Mouse (Mus musculus): Measurements from ENCODE around the gene Tmx2. TPM values are rescaled to one million over a fixed set of nuclear protein-coding genes. Genes with fewer than 3 reads are reported as not detected.
"Not testable (repeated sequence)": the region's sequence is repeated elsewhere in the genome, so short reads cannot be mapped to it uniquely, and the experiment has no call there.

Tmx2 gene
- total RNA-seq, 2 experiments from 2014 or later: 46.6 to 48.5 TPM

GRCm38 (mm10) chr2:84690050-84690449 lies 11.1 kb upstream of the Tmx2 start:
- no peak for DNase-seq (ENCODE audit: low spot score in 2 of 2)

DNA sequence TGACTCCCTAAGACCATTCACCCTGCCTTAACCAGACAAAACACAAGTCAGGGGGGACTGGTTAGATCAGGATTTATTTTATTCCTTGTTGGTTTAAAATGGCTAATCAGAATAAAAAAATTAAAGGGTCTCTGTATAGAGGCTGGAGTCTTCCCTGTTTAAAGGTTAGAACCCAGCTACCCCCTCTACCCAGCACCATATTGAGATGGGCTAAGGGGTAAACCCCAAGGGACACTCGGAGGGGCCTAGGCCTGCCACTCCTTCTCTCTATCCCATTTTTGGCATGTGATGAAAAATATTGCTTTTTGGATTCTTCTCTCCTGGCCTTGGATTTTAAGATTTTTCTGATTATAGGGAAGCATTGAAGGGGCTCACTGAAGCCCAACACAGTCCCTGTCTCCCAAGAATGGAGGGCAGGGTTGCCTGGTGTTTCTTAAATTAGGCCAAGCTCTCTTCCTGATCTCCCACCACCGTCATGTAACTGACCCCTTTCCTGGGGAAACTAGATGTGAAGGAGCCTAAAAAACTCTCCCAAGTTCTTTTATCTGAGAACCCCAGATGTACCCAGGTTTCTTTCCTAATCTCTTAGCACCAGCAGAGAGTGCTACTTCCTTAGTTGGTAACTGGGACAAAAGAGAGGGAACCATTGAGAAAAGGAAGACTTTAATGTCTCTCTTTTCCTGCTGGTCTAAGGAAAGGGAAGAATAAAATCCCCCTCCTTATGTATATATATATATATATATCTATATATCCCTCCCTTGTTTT lies 9.3 kb upstream of the Tmx2 start:
- DNase-seq (ENCODE audit: low spot score in 2 of 2): no peak

DNA sequence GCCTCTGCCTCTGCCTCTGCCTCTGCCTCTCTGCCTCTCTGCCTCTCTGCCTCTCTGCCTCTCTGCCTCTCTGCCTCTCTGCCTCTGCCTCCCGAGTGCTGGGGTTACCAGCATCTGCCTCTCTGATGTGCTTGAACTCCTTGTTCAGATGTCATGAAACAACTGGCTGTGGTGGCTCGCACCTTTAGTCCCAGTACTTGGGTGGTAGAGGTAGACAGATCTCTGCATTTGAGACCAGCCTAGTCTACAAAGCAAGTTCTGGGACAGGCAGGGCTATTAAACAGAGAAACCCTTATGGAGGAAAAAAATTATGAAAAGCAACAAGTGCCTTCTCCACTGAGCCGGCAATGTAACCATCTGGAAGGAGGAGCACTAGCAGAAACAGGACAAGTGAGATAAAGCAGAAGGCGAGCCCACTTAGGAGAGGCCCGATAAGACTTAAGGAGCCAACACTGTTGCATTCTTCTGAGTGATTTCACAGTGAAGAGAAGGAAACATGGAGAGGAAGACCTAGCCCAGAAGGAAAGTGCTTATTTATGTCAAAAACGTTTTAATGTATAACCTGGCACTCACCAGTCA lies 3.8 kb upstream of the Tmx2 start:
- DNase-seq (ENCODE audit: low spot score in 2 of 2): no peak

GRCm38 (mm10) chr2:84677968-84678880 lies 716 bp downstream of the Tmx2 start, which contains the start of the genes Gm28635 and Med19:
Gene Gm28635, minus strand, starts transcription at chr2:84678041.
Gene Med19, plus strand, starts transcription at chr2:84678402.
- DNase-seq (ENCODE audit: low spot score in 2 of 2): peak; percentile 63 to 88

DNA sequence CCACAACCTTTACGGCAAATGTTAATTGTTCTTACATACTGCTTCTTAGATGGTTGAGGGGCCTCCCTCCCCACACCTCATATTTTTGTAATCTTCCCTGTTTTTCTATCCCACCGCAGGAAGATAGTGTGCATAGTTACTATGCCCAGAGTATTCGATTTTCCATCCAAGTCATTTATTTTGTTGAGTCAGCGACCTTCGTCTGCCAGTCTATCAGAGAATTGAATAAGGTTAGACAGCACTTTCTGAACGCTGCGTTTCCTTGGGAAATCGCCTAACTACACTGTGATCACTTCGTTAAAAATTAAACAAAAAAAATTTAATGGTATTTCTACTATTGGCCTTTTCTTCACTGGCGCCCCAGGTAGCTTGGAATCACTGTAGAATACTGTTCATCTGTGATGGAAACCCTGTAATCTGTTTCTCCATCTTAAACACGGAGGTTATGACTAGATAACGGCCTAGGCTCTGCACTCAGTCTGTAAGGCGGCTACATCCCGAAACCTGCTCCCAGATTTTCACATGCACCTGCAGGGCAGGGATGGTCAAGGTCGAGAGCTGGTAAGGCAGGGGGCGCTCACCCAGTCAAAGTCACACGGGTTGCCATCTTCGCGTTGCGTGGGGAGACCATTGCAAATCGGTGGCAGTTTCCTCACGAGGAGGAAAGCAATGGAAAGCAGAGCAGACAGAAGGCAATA lies 1.5 kb downstream of the Tmx2 start:
- DNase-seq (ENCODE audit: low spot score in 2 of 2): no peak

- DNase-seq (ENCODE audit: low spot score in 2 of 2): not testable (repeated sequence)
Measured at GRCm38 (mm10) chr2:84671535-84671934, 7.4 kb downstream of the Tmx2 start.

- peak; percentile 72 to 84 for DNase-seq (ENCODE audit: low spot score in 2 of 2)
Measured at GRCm38 (mm10) chr2:84670569-84670933, 8.4 kb downstream of the Tmx2 start, which contains the start of gene Selenoh. Gene Selenoh, minus strand, starts transcription at chr2:84670770.

GRCm38 (mm10) chr2:84669828-84670568 lies 8.9 kb downstream of the Tmx2 start:
- peak in 1 of 2 experiments; percentile 33 for DNase-seq (ENCODE audit: low spot score in 2 of 2)

DNA sequence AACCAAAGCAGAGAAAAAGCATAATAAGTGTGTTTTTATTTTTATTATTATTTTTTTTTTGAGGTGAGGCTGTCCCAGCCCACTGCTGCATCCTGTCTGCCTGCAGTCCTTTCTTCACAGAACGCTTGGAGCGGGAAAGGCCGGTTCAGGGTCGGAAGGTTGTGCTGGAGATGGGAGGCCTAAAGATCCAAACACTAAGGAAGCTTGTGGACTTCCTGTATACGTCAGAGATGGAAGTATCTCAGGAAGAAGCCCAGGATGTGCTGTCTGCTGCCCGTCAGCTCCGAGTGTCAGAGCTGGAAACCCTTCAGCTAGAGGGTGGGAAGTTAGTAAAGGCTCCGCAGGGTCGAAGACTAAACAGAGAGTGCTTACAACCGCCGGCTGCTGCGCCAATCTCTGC lies 12.9 kb downstream of the Tmx2 start:
- no peak for DNase-seq (ENCODE audit: low spot score in 2 of 2)

DNA sequence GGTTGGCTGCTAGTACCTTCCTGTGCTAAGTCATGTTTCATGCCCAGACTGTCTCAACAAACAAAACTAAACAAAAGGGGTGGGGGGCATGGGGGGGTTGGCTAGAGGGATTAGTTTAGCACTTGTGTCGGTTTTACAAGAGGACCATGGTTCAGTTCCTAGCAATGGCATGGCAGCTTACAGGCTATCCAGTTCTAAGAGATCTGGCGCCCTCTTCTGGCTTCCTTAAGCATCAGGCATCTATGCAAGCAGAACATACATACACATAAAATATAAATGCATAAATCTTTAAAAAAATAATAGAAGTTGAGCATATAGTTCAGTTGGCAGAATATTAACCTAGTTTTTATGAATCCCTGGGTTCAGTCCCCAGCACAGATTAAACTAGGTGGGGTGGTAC lies 16.1 kb downstream of the Tmx2 start:
- peak in 1 of 2 experiments; percentile 25 for DNase-seq (ENCODE audit: low spot score in 2 of 2)

- DNase-seq (ENCODE audit: low spot score in 2 of 2): no peak
Measured at GRCm38 (mm10) chr2:84660253-84660652, 18.7 kb downstream of the Tmx2 start.

- no peak for DNase-seq (ENCODE audit: low spot score in 2 of 2)
Measured at GRCm38 (mm10) chr2:84658806-84659205, 20.1 kb downstream of the Tmx2 start, which contains the start of gene Btbd18. Gene Btbd18, plus strand, starts transcription at chr2:84659079.

DNA sequence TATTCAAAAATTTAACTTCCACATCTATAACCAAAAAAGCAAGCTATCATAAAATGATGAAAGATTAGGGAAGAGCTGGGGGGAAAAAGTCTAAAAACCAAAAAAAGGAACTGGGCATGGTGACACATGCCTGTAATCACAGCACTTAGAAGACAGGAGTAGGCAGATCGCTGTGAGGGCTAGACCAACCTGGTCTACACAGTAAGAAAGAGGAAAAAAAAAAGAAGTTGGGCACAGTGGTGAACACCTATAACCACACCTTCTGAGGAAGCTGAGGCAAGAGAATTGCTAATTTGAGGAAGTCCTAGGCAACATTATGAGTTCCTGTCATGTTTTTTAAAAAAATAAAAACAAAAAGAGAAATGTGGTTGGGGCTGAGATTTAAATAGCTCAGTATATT lies 23.1 kb downstream of the Tmx2 start:
- DNase-seq (ENCODE audit: low spot score in 2 of 2): no peak

DNA sequence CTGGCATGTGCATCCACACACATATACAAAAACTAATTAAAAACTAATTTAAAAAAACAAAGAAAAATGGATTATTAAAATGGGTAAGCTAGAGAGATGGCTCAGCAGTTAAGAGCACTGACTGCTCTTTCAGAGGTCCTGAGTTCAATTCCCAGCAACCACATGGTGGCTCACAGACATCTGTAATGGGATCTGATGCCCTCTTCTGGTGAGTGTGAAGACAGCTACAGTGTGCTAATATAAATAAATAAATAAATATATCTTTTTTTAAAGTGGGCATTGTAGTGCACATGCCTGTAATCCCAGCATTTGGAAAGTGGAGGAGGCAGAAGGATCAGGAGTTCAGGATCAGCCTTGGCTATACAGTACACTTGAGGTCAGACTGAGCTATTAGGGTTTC lies 25.6 kb downstream of the Tmx2 start:
- DNase-seq (ENCODE audit: low spot score in 2 of 2): no peak

- DNase-seq (ENCODE audit: low spot score in 2 of 2): peak; percentile 65 to 78
Measured at GRCm38 (mm10) chr2:84650464-84651195, 28.3 kb downstream of the Tmx2 start, which contains the start of gene Ctnnd1. Gene Ctnnd1, minus strand, starts transcription at chr2:84650765.

DNA sequence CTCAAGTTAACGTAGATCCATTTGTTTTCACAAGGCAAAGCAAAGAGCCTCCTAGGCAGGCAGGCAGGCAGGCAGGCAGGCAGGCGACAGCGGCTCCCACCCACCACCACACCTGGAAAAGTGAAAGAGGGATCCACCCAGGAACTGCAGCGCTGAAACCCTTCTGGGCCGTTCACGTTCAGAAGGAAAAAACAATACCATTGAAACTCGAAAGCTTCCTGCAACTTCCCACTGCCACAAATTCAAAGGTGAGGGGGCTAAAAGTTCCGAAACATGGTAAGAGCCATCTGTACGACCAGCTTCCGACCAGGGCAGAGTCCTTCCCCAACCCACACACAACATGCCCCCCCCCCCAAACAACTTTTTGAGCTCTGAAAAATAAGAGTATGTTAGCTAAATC lies 29.3 kb downstream of the Tmx2 start:
- DNase-seq (ENCODE audit: low spot score in 2 of 2): no peak

GRCm38 (mm10) chr2:84648369-84648768 lies 30.6 kb downstream of the Tmx2 start:
- DNase-seq (ENCODE audit: low spot score in 2 of 2): no peak

GRCm38 (mm10) chr2:84647051-84647568 lies 31.8 kb downstream of the Tmx2 start:
- no peak for DNase-seq (ENCODE audit: low spot score in 2 of 2)

DNA sequence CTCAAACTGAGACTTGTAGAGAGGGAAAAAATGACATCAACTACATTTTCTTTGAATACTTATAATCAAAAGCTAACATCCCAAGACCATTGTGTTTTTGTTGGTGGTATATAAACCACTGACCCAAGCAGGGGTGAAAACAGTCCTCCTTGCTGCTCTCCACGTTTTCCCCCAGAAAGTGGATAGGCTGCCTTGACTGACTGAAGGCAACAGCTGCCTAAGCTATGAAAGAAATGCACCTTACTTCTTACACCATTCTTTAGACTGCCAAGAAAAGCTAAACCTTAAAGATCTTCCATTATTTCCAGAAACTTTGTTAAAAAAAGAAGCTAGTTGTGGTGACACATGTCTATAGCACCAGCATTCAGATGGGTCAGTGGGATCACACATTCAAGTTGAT lies 32.8 kb downstream of the Tmx2 start:
- DNase-seq (ENCODE audit: low spot score in 2 of 2): no peak

Measured in gastrocnemius, postnatal 4 days (tissue).